Comparison of ENCODE assay signal across 28 mouse cellular contexts in the genomic region with DNA sequence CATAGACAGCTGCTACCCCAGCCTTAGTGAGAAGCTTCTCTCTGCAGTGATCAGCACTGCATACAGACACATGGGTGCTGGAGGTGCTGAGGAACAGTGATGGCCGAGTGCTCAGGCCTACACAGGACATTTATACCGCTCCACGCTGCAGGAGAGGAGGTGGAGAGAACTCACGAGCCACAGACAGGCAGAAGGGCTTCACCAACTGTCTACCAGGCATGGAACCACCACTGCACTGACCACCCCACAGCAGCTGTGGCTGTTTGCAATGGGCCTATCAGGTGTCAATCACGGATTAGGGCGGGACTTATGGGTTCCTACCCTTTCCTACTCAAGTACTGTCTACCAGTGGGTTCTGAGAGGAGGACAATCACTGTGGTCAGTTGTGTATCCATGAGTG. TPM values are rescaled to one million over a fixed set of nuclear protein-coding genes. Genes with fewer than 3 reads are reported as not detected.
"Had no signal": no experiment of that assay in that cellular context is flagged by ENCODE, and none has a peak within 500 bp of the region (broad histone marks: within the 10 kb centered on the region; RNA-seq: fewer than 3 reads in every experiment).

No protein-coding gene starts in this region.

- H3K27me3 ChIP-seq: lung, embryonic 15.5 days; megakaryocyte, embryonic 14.5 days; midbrain, embryonic 13.5 days; midbrain, embryonic 15.5 days; neural tube, embryonic 13.5 days; neural tube, embryonic 15.5 days; stomach, embryonic 15.5 days had no signal

- H3K9me3 ChIP-seq: lung, embryonic 15.5 days; megakaryocyte, embryonic 14.5 days; midbrain, embryonic 13.5 days; midbrain, embryonic 15.5 days; neural tube, embryonic 13.5 days; neural tube, embryonic 15.5 days; stomach, embryonic 15.5 days had no signal

- H3K4me2 ChIP-seq: lung, embryonic 15.5 days; midbrain, embryonic 11.5 days; midbrain, embryonic 13.5 days; midbrain, embryonic 15.5 days; neural tube, embryonic 13.5 days; neural tube, embryonic 15.5 days; stomach, embryonic 15.5 days had no signal

- ATAC-seq: liver, postnatal 0 days; lung, postnatal 0 days; midbrain, embryonic 13.5 days; midbrain, embryonic 15.5 days had no signal

- H3K27ac ChIP-seq: lung, embryonic 15.5 days; macrophage; midbrain, embryonic 13.5 days; midbrain, embryonic 15.5 days; neural tube, embryonic 13.5 days; neural tube, embryonic 15.5 days; stomach, embryonic 15.5 days; stomach, postnatal 0 days had no signal

- H3K9ac ChIP-seq: liver, postnatal 0 days; lung, embryonic 15.5 days; midbrain, embryonic 13.5 days; midbrain, embryonic 15.5 days; neural tube, embryonic 13.5 days; neural tube, embryonic 15.5 days; stomach, embryonic 15.5 days had no signal

- DNase-seq: liver, postnatal 0 days; lung, adult 2 months; lung, postnatal 14 days; lung, postnatal 36 days; retina, postnatal 1 day; right cerebral cortex, adult 18-20 months; right cerebral cortex, postnatal 25 days; thymus, adult 2 months; thymus, postnatal 25 days; thymus, postnatal 4 days had no signal

- H3K4me1 ChIP-seq: lung, embryonic 15.5 days; midbrain, embryonic 13.5 days; midbrain, embryonic 15.5 days; neural tube, embryonic 13.5 days; neural tube, embryonic 15.5 days; stomach, embryonic 15.5 days had no signal

- H3K4me3 ChIP-seq: lung, embryonic 15.5 days; megakaryocyte, embryonic 14.5 days; midbrain, embryonic 13.5 days; midbrain, embryonic 15.5 days; neural tube, embryonic 13.5 days; neural tube, embryonic 15.5 days; stomach, embryonic 15.5 days had no signal

RNA-seq across cellular contexts. Expression of a gene that starts 10.6 kb away (rescaled TPM):
- total RNA-seq: megakaryocyte progenitor cell, adult 5-6 weeks; midbrain, postnatal 0 days; monocyte, adult 5-6 weeks had no signal
- polyA plus RNA-seq: liver, postnatal 0 days; lung, adult 2 months; lung, embryonic 15.5 days; lung, postnatal 0 days; macrophage; midbrain, embryonic 11.5 days; midbrain, embryonic 13.5 days; midbrain, embryonic 15.5 days; midbrain, postnatal 0 days; neural tube, embryonic 11.5 days; neural tube, embryonic 13.5 days; neural tube, embryonic 15.5 days; spleen, adult 2 months; stomach, embryonic 15.5 days; stomach, postnatal 0 days; testis, adult 2 months; thymus, adult 2 months; urinary bladder, adult 2 months had no signal
